Mouse (Mus musculus): ENCODE results near the gene Tmem56. TPM values are rescaled to one million over a fixed set of nuclear protein-coding genes. Genes with fewer than 3 reads are reported as not detected.

The Tmem56 gene
- polyA plus RNA-seq, 1 experiment from 2014 or later, result 1.4 TPM

DNA sequence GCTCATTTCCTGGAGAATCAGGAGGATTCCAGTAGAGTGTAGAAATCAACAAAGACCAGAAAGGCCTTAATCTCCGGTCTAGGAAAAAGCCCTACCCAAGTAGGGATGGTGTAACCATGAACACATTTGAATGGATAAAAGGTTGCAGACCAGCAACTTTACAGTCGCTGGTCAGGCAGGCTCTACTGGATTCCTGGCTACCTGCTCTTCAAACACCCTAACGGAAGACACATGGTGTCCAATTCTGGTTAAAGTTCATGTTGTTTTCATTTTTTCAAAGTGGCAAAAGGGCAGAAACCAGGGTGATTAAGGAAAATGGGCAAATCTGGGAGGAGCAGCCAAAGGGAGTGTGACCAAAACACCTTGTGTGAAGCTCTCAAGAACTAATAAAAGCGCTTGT, 5.9 kb downstream of the Tmem56 start:
- Histone ChIP-seq H3K27me3 (no peaks in the 10 kb centered on the region), H3K4me1 (replicated peaks) (no peaks in the 10 kb centered on the region), H3K4me2 (no peak overlapping the region), H3K4me3 (no peak overlapping the region), H3K9ac (no peak overlapping the region), H3K9me3 (no peaks in the 10 kb centered on the region), H3K36me3 (no peaks in the 10 kb centered on the region), H3K27ac (replicated peaks) (no peak overlapping the region)
- 84% methylated on average over 4 of the region's 4 CpGs for WGBS
- no peak for ATAC-seq (ENCODE audit: low read depth)

DNA sequence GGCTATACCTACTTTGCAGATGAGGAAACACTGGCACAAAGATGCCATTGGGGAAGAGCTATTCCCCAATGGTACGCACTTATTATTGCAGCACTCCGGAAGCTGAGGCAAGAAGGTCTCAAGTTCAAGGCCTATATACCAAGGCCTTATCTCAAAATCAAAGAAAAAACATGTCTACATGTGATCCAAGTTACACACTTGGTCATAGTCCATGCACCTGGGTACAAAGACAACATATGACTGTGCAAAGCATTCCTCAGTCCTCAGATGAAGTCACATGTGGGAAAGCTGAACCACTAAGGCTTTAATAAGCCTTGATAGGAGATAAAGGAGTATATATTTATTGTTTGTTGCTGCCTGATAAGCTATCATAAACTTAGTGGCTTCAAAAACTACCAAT, 8.9 kb downstream of the Tmem56 start:
- ATAC-seq (ENCODE audit: low read depth), result no peak

DNA sequence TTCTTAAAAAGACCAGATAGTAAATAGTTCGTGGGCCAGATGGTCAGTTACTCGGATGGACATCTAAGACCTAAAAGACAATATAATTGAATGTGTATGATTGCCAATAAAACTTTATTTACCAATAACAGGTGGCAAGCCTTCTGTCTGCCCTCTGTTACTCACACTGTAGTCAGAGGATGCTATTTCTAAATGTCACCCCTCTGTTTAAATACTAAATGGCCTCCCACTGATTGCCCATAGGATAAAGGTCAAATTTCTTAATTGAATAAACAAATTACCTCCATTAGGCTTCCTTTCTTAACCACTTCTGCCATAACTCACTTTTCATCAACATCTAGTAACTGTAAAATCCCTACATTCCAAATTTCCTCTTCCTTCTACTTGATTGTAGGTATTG, 10.3 kb downstream of the Tmem56 start:
- no peak overlapping the region for H3K4me2 ChIP-seq
- H3K9ac ChIP-seq, result no peak overlapping the region
- no peaks in the 10 kb centered on the region for H3K4me1 ChIP-seq (replicated peaks)
- ATAC-seq (ENCODE audit: low read depth), result no peak
- 70% methylated on average over 2 of the region's 2 CpGs for WGBS
- H3K9me3 ChIP-seq, result no peaks in the 10 kb centered on the region
- H3K27ac ChIP-seq (replicated peaks), result no peak overlapping the region
- H3K4me3 ChIP-seq, result no peak overlapping the region
- H3K36me3 ChIP-seq, result no peaks in the 10 kb centered on the region
- H3K27me3 ChIP-seq, result no peaks in the 10 kb centered on the region

More for the DNA sequence above, 8.9 kb downstream of the Tmem56 start:
- Histone ChIP-seq H3K9me3 (no peaks in the 10 kb centered on the region), H3K4me3 (no peak overlapping the region), H3K4me1 (replicated peaks) (no peaks in the 10 kb centered on the region), H3K9ac (no peak overlapping the region), H3K27me3 (no peaks in the 10 kb centered on the region), H3K27ac (replicated peaks) (no peak overlapping the region), H3K36me3 (no peaks in the 10 kb centered on the region), H3K4me2 (no peak overlapping the region)
- 96% methylated on average over 2 of the region's 2 CpGs for WGBS

DNA sequence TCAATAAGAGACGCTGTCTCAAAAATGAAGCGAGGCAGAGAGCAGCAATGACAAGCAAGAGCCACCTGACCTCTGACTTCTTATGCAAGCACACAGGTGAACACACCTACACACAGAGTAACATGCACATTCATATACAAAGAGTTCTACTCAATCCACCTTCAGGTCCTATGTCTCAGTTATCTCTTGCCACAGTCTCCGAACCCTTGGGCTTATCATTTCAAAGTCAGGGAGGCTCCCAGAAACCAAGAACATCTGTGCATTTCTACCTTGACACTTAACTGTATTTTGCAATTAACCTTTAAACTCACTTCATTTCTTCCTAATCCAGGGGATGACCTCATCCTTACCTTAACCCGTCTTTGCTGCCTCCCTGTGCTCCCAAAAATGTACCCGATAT, 15.6 kb downstream of the Tmem56 start:
- 90% methylated on average over 5 of the region's 5 CpGs for WGBS
- H3K4me3 ChIP-seq, result no peak overlapping the region
- H3K4me2 ChIP-seq, result no peak overlapping the region
- no peaks in the 10 kb centered on the region for H3K36me3 ChIP-seq
- H3K27me3 ChIP-seq, result peaks cover 19% of the 10 kb centered on the region
- no peaks in the 10 kb centered on the region for H3K4me1 ChIP-seq (replicated peaks)
- ATAC-seq (ENCODE audit: low read depth), result no peak
- no peaks in the 10 kb centered on the region for H3K9me3 ChIP-seq
- H3K27ac ChIP-seq (replicated peaks), result no peak overlapping the region
- H3K9ac ChIP-seq, result no peak overlapping the region

DNA sequence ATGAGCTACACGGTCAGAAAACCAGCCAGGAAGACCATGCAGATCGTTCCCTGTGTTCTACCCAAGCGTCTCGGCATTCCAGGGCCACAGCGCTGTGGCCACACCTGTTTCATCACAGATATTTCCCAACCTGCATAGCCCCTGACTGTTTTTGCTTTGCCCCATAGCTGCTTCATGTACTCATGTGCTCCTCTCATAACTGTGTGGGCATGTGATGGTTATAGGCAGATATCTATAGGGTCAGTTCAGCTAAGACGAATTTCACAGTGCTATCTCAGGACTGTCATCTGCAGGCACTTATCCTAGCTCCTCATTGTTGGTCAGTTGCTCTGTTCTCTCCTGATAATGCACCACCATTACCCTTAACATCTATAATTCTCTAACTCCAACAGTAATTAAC, 18.7 kb downstream of the Tmem56 start:
- Histone ChIP-seq H3K4me3 (no peak overlapping the region), H3K4me1 (replicated peaks) (peaks cover 4% of the 10 kb centered on the region; the same call in 1 of the 2 replicates), H3K9me3 (no peaks in the 10 kb centered on the region), H3K27me3 (peaks cover 48% of the 10 kb centered on the region), H3K4me2 (no peak overlapping the region), H3K27ac (replicated peaks) (no peak overlapping the region), H3K9ac (no peak overlapping the region), H3K36me3 (no peaks in the 10 kb centered on the region)
- no peak for ATAC-seq (ENCODE audit: low read depth)
- 66% methylated on average over 6 of the region's 6 CpGs for WGBS

DNA sequence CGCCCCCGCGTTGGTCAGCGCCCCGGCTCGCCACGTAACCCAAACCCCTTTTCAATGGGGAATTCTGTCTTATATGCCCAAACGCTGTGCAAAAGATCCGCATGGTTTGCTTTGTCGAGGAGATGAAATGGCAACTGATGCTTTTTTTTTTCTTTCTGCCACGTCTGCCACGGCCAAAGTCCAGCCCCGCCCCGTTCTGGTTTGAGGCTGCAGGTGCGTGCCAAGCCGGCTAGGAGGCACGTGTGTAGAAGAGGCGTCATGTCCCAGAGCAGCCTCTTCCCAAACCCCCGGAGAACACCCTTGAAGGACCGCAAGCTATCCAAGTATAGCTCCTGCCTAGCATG, 19.7 kb downstream of the Tmem56 start:
- Histone ChIP-seq H3K4me2 (peak overlapping the region; percentile 90), H3K36me3 (no peaks in the 10 kb centered on the region), H3K9me3 (no peaks in the 10 kb centered on the region), H3K4me1 (replicated peaks) (peaks cover 4% of the 10 kb centered on the region; the same call in 1 of the 2 replicates), H3K9ac (peak overlapping the region; percentile 86), H3K4me3 (peak overlapping the region; percentile 73), H3K27me3 (peaks cover 53% of the 10 kb centered on the region), H3K27ac (replicated peaks) (no peak overlapping the region; the same call in 1 of the 2 replicates)
- WGBS, result 1% methylated on average over 20 of the region's 20 CpGs
- ATAC-seq (ENCODE audit: low read depth), result peak; percentile 28; the same call in 1 of the 2 replicates

DNA sequence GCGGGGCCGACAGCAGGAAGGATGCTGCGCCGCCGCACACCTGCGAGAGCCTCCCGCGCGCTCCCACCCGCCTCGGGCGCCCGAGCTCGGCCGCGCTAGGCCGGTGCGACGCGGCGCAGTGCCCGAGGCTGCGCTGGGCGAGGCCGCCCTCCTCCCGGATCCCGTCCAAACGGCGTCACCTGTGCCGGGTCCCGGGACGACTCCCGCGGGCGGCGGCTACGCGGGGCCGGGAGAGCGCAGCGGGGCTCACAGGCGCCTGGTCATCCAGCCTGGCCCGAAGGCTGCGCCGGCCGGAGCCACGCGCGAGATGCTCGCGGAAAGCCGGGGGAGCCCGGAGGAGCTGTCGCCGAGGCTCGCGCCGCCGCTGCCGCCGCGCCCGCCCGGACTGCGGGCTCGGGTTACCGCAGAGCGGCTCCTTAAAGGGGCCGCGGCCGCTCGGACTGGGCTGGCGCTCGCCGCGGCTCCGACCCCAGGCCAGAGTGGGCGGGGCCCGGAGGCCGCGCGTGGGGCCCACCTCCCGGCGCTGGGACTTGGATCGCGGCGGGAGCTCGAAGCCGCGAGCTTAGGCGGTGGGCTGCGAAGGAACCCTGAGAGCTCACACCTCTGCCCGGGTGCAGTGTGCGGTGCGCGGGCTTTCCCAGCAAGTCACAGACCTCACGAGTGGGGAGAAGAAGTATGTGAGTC, 20.2 kb downstream of the Tmem56 start:
- Histone ChIP-seq H3K4me3 (peak overlapping the region; percentile 73), H3K4me1 (replicated peaks) (peaks cover 4% of the 10 kb centered on the region; the same call in 1 of the 2 replicates), H3K9me3 (no peaks in the 10 kb centered on the region), H3K27ac (replicated peaks) (peak overlapping the region; percentile 67; the same call in 1 of the 2 replicates), H3K4me2 (peak overlapping the region; percentile 90), H3K9ac (peak overlapping the region; percentile 86), H3K27me3 (peaks cover 53% of the 10 kb centered on the region), H3K36me3 (no peaks in the 10 kb centered on the region)
- WGBS, result under 1% methylated on average over 96 of the region's 97 CpGs
- peak; percentile 90 for ATAC-seq (ENCODE audit: low read depth)

DNA sequence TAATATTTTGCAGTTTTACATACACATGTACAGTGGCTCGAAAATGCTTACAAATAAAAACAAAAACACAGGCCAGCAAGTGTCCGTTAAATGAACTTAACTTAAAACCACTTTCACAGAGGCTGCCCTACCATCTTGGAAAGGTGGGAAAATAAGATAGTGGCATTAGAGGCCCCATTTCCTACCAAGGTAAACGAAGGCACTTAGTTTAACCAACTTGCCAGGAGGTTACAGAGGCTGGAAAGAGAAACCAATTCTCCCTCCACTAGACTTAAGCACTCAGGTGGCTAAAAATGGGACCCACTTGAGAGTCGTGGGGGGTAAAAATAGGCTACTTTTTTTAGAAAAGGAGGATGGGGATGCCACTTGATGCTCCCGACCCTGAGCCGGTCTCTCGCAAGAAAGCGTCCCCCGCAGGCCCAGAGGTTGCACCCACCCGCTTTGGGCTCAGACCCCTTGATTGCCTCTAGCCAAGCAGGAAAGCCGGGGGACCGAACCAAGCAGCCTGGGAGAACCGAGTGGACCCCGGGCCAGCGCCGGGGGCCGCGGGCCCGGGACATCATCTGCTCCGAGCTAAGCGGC, 20.9 kb downstream of the Tmem56 start:
- Histone ChIP-seq H3K9me3 (no peaks in the 10 kb centered on the region), H3K4me3 (peak overlapping the region; percentile 73), H3K27me3 (peaks cover 53% of the 10 kb centered on the region), H3K27ac (replicated peaks) (peak overlapping the region; percentile 67; the same call in 1 of the 2 replicates), H3K4me2 (peak overlapping the region; percentile 90), H3K36me3 (no peaks in the 10 kb centered on the region), H3K9ac (peak overlapping the region; percentile 86), H3K4me1 (replicated peaks) (peaks cover 4% of the 10 kb centered on the region; the same call in 1 of the 2 replicates)
- 9% methylated on average over 21 of the region's 21 CpGs for WGBS
- ATAC-seq (ENCODE audit: low read depth), result no peak

DNA sequence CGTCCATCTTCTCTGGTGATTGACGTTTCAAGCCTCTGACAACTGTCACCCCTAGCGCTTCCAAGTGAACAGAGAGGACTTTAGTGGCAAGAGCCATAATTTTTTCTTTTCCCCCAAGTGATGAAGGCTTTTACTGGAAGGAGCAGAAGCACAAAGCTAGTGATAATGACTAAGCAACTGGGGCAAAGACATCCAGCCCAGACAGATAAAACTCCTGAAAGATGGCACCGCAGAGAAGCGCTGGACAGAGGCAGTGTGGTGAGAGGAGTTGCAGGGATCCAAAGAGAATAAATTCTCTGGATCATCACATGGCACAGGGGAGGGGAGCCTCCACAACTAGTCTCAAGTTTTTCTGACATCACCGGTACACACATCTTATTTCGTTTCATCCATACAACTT, 21.6 kb downstream of the Tmem56 start:
- H3K9me3 ChIP-seq, result no peaks in the 10 kb centered on the region
- ATAC-seq (ENCODE audit: low read depth), result no peak

DNA sequence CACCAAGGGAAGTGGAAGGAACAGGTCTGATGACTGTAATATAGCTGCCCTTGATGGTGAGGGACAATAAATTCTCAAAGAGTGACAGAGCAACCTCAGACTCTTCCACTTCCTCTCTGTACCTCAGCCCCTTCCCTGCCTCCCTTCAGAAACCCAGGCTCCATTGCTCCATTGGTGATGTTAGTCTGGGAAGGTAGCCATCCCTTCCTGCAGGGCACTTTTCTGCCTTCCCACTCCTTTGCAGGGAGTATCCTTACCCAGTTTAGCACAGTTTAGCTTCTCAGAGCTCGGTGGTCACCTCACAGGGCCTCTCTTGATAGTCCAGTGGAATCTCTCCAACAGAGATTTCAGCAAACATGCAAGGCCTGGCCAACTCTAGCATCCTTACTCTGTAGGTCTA, 22.1 kb downstream of the Tmem56 start:
- no peak for ATAC-seq (ENCODE audit: low read depth)
- H3K27ac ChIP-seq (replicated peaks), result no peak overlapping the region
- no peaks in the 10 kb centered on the region for H3K9me3 ChIP-seq
- no peak overlapping the region for H3K9ac ChIP-seq
- peaks cover 53% of the 10 kb centered on the region for H3K27me3 ChIP-seq
- peaks cover 4% of the 10 kb centered on the region; the same call in 1 of the 2 replicates for H3K4me1 ChIP-seq (replicated peaks)
- H3K4me2 ChIP-seq, result no peak overlapping the region
- 69% methylated on average over 1 of the region's 1 CpGs for WGBS
- no peaks in the 10 kb centered on the region for H3K36me3 ChIP-seq
- no peak overlapping the region for H3K4me3 ChIP-seq

More for the DNA sequence above, 21.6 kb downstream of the Tmem56 start:
- H3K27me3 ChIP-seq, result peaks cover 53% of the 10 kb centered on the region
- no peak overlapping the region for H3K27ac ChIP-seq (replicated peaks)
- H3K4me1 ChIP-seq (replicated peaks), result peaks cover 4% of the 10 kb centered on the region; the same call in 1 of the 2 replicates
- 73% methylated on average over 7 of the region's 7 CpGs for WGBS
- H3K4me2 ChIP-seq, result no peak overlapping the region
- no peaks in the 10 kb centered on the region for H3K36me3 ChIP-seq
- H3K4me3 ChIP-seq, result no peak overlapping the region
- no peak overlapping the region for H3K9ac ChIP-seq

DNA sequence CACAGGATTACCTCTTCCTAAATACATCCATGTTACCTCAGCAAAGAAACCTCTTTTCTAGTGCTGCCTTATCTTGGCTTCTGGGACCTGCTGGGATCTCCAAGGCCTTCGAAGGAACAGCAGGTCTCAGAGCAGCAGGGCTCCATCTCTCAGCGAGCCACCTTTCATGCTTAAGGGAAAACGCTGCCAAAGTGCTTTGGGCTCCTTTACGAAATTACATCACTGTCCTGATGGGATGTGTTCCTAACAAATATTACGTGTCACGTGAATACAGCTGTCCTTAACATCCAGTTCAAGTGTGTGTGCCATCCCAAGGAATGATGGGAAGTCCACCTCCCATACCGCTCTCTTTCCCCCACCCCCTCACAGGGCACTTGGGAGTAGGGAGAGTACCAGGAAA, 22.9 kb downstream of the Tmem56 start:
- H3K4me1 ChIP-seq (replicated peaks), result peaks cover 4% of the 10 kb centered on the region; the same call in 1 of the 2 replicates
- no peak for ATAC-seq (ENCODE audit: low read depth)
- 79% methylated on average over 7 of the region's 7 CpGs for WGBS
- H3K4me3 ChIP-seq, result no peak overlapping the region
- no peak overlapping the region for H3K9ac ChIP-seq
- H3K27me3 ChIP-seq, result peaks cover 52% of the 10 kb centered on the region
- H3K36me3 ChIP-seq, result no peaks in the 10 kb centered on the region
- H3K9me3 ChIP-seq, result no peaks in the 10 kb centered on the region
- no peak overlapping the region for H3K4me2 ChIP-seq
- no peak overlapping the region for H3K27ac ChIP-seq (replicated peaks)

DNA sequence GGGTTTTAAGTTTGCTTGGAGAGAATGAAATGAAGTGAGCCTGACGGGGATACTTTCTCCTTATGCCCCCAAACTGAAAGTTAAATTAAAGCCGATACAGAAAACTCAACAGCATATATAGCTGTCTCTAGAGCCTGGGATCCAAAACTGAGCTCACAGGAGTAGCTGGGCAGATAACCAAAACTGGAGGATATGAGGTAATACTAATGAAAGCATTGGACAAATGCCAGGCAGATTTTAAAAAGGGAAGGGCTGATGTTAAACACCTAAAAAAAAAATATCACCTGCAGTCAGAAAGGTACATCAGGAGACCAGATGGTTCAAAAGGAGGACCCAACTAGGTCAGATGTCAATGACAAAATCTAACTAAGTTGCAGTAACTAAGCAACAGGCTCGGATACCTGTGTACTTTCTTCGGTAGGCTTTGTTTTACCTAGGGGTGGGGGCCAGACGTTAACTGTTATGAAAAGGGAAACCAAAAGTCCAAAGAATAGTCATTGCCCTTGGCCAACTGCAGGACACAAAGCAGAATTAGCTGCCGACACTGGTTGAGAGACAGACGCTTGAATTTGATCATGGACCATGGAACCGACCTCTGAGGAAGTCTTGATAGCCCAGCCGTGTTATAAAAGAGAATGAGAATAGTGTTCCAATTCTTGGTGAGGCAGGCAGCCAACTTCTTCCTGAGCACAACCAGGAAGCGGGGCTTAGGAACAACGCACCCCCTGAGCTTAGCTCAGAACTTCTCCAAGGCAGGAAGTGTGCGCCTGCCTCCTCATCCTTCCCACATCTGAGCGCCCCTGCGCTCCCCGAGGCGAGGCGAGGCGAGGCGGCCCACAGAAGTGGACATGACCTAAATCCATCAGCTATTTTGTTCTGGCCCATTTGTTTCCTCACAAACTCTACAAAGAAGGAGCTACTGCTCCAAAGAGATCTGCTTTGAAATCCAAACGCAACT, 24.1 kb downstream of the Tmem56 start:
- peaks cover 4% of the 10 kb centered on the region; the same call in 1 of the 2 replicates for H3K4me1 ChIP-seq (replicated peaks)
- 79% methylated on average over 20 of the region's 20 CpGs for WGBS

More for the DNA sequence above, 24.1 kb downstream of the Tmem56 start:
- no peaks in the 10 kb centered on the region for H3K9me3 ChIP-seq
- H3K27me3 ChIP-seq, result peaks cover 40% of the 10 kb centered on the region
- no peak overlapping the region for H3K4me3 ChIP-seq
- no peaks in the 10 kb centered on the region for H3K36me3 ChIP-seq
- ATAC-seq (ENCODE audit: low read depth), result no peak
- H3K27ac ChIP-seq (replicated peaks), result no peak overlapping the region
- H3K4me2 ChIP-seq, result no peak overlapping the region
- H3K9ac ChIP-seq, result no peak overlapping the region
